Mouse (Mus musculus): Measurements from ENCODE around the gene Dqx1. TPM values are rescaled to one million over a fixed set of nuclear protein-coding genes. Genes with fewer than 3 reads are reported as not detected.
A peak's percentile ranks its signal among the peaks of the same experiment; 100 is the strongest.

Dqx1 gene
- polyA plus RNA-seq, 1 experiment: 48.6 TPM

DNA sequence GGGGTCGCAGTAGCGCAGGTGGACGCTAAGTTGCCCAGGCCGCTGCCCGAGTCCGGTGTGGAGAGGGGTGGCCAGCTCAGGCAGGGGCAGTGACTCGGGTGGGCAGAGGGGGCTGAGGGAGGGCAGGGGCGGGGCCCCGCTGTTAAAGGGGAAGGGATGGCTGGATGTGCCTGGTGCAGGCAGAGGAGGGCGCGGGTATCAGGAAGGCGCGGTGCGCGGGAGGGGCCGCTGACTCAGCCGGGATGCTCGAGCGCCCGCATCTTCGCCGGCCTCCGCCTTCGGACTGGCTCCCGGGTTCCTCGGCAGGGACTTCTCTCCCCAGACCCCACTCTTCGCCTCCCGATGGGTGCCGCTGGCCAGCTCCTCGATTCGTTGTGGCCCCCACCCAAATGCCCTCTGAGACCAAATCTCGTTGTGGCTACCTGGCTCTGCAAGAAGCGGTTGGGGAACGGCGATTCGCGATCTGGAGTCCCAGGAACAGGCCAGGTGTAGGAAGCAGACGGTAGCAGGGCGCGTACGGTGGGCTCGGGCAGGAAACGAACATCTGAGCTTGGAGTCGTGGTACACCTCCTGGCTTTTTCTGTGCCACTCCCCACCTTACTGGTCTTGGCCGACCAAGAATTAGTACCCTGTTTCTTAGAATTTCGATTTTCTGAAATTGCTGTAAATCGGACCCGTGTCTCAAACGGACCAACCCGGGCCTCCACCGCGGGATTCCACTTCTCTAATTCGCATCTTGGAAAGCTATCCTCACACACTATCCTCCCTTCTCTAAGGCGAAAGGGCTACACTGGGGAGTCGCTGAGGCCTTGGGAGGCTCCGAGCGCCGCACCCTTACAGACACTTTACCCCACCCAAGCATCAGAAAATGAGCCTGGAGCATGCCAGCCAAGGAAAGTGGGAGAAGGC, 12.9 kb downstream of the Dqx1 start:
- Histone ChIP-seq H3K36me3 (ENCODE audit: control insufficient read depth, insufficient read depth, low read length) (peaks cover 5% of the 10 kb centered on the region; the same call in 1 of the 2 replicates), H3K4me3 (ENCODE audit: low read depth, low read length) (peak overlapping the region; percentile 31; the same call in 1 of the 2 replicates), H3K4me1 (ENCODE audit: control insufficient read depth, insufficient read depth, insufficient read length, low read length) (peaks cover 22% of the 10 kb centered on the region), H3K27ac (ENCODE audit: insufficient read depth, low read depth, low read length) (no peak overlapping the region), H3K27me3 (ENCODE audit: control insufficient read depth, insufficient read depth, low read length) (peaks cover 56% of the 10 kb centered on the region)
- TF ChIP-seq CTCF (IDR thresholded peaks at IDR 0.05; ENCODE audit: extremely low read depth, insufficient read length, insufficient replicate concordance, low read depth, low read length) (no peak), POLR2A (IDR thresholded peaks at IDR 0.05; ENCODE audit: low read depth, low read length) (no peak)
- 2% methylated on average over 58 of the region's 58 CpGs for WGBS

DNA sequence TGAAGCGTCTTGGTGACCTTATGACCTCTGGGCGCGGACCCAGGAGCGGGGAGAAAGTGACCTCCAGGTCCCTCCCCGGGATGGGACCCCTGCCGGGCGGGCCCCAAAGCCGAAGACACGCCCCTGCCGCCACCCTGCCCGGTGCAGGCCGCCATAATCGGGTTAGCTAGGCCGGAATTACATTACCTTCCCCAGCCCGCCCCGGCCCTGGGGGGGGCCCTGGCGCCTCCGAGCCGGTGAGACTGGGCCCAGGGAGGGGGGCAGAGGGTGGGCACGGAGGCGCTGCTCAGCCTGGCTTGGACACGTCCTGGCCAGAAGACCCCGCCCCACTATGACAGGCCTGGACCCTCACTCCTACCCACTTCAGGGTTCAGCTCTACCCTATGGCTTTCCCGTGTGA, 13.6 kb downstream of the Dqx1 start:
- peaks cover 22% of the 10 kb centered on the region for H3K4me1 ChIP-seq (ENCODE audit: control insufficient read depth, insufficient read depth, insufficient read length, low read length)
- H3K36me3 ChIP-seq (ENCODE audit: control insufficient read depth, insufficient read depth, low read length): peaks cover 5% of the 10 kb centered on the region; the same call in 1 of the 2 replicates
- WGBS: 5% methylated on average over 23 of the region's 24 CpGs
- no peak for TF ChIP-seq POLR2A (IDR thresholded peaks at IDR 0.05; ENCODE audit: low read depth, low read length)
- no peak for TF ChIP-seq CTCF (IDR thresholded peaks at IDR 0.05; ENCODE audit: extremely low read depth, insufficient read length, insufficient replicate concordance, low read depth, low read length)
- peaks cover 55% of the 10 kb centered on the region for H3K27me3 ChIP-seq (ENCODE audit: control insufficient read depth, insufficient read depth, low read length)
- H3K4me3 ChIP-seq (ENCODE audit: low read depth, low read length): no peak overlapping the region
- no peak overlapping the region for H3K27ac ChIP-seq (ENCODE audit: insufficient read depth, low read depth, low read length)

DNA sequence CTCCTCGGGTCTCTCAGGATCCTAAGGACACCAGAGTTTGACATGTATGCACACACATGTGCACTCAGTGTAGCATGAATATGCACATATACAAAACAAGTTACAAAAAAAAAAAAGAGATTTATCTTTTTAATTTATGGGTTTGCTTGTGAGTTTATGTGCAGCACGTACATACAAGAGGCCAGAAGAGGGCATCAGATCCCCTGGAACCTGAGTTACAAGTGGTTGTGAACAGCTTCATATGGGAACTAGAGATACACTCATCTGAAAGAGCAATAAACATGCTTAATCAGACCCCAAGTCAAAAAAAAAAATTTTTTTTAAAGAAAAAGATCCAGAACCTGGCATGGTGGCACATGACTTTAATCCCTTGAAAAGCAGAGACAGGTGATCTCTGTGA, 17.3 kb downstream of the Dqx1 start:
- H3K4me1 ChIP-seq (ENCODE audit: control insufficient read depth, insufficient read depth, insufficient read length, low read length): peaks cover 8% of the 10 kb centered on the region
- TF ChIP-seq CTCF (IDR thresholded peaks at IDR 0.05; ENCODE audit: extremely low read depth, insufficient read length, insufficient replicate concordance, low read depth, low read length) (no peak), POLR2A (IDR thresholded peaks at IDR 0.05; ENCODE audit: low read depth, low read length) (no peak)
- H3K27me3 ChIP-seq (ENCODE audit: control insufficient read depth, insufficient read depth, low read length): peaks cover 29% of the 10 kb centered on the region
- no peak overlapping the region for H3K4me3 ChIP-seq (ENCODE audit: low read depth, low read length)
- no peak overlapping the region for H3K27ac ChIP-seq (ENCODE audit: insufficient read depth, low read depth, low read length)
- WGBS: 10% methylated on average over 2 of the region's 2 CpGs
- 0 out of 2 replicates have a peak, but pooled peaks cover under 1% of the 10 kb centered on the region for H3K36me3 ChIP-seq (ENCODE audit: control insufficient read depth, insufficient read depth, low read length)

DNA sequence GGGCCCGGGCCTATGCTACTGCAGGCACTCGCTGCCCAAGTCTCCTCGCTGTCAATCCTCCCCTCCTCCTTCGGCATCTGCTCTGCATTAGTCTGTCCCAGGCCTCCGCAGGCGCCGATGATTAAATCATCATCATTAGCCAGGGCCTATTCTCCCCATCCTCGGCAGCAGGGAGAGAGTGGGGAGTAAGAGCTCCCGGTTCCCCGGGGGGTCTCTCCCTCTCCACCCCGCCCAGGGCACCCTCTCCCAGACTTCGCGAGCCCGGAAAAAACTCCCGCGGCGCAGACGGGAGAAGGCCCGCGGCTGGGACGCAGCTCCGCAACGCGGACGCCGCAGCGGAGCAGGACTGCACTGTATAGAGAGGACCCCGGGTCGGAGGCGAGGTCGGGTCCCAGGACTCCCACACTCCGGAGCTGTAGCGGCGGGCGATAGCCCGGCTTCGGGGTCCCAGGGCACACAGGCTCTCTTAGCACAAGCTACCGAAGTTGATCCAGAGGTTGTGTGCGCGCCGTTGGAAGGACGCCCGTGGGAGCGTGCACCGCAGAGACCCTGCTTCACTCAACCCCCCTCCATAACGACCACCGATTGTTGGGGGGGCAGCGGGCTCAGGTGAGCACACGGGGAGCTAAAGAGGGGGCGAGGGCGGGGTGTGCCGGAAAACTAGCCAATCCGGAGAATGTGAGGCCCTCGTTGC, 20.1 kb downstream of the Dqx1 start, which contains the start of gene Pcgf1:
Gene Pcgf1 (plus strand): TSS at position 240 of the 694 bp plus-strand sequence.
- Histone ChIP-seq H3K27me3 (ENCODE audit: control insufficient read depth, insufficient read depth, low read length) (peaks cover 2% of the 10 kb centered on the region; the same call in 1 of the 2 replicates), H3K4me3 (ENCODE audit: low read depth, low read length) (peak within 1 kb of the TSS; percentile 67), H3K27ac (ENCODE audit: insufficient read depth, low read depth, low read length) (peak within 1 kb of the TSS; percentile 77), H3K36me3 (ENCODE audit: control insufficient read depth, insufficient read depth, low read length) (peaks cover 11% of the 10 kb centered on the region; the same call in 1 of the 2 replicates), H3K4me1 (ENCODE audit: control insufficient read depth, insufficient read depth, insufficient read length, low read length) (no peaks in the 10 kb centered on the region; the same call in 1 of the 2 replicates)
- WGBS: under 1% methylated on average over 54 of the region's 54 CpGs
- 0 out of 2 replicates have a peak, but pooled peaks have one; percentile 19 for TF ChIP-seq POLR2A (IDR thresholded peaks at IDR 0.05; ENCODE audit: low read depth, low read length)
- TF ChIP-seq CTCF (IDR thresholded peaks at IDR 0.05; ENCODE audit: extremely low read depth, insufficient read length, insufficient replicate concordance, low read depth, low read length): no peak

DNA sequence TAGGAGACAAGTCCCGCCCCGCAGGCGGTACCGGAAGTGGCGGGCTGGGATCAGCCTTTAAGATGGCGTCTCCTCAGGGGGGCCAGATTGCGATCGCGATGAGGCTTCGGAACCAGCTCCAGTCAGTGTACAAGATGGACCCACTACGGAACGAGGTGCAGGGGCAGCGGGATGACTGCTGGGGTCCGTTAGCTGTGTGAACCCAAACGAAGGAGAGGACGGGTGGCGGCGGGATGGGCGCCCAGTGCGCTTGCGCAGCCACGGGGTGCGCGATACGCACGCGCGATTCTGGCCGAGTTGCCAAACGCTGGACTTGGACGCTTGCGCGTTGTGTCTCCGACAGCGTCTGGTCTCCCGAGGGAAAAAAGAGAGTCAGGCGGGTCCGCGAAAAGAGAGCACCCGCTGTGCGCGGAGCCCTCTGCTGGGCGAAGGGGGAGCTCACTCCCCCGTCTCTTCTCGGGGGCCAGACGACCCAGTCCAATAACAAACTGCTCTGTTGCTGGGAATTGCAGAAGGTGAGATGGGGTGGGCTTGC, 20.7 kb downstream of the Dqx1 start:
- Histone ChIP-seq H3K4me1 (ENCODE audit: control insufficient read depth, insufficient read depth, insufficient read length, low read length) (no peaks in the 10 kb centered on the region; the same call in 1 of the 2 replicates), H3K27ac (ENCODE audit: insufficient read depth, low read depth, low read length) (peak overlapping the region; percentile 77), H3K4me3 (ENCODE audit: low read depth, low read length) (peak overlapping the region; percentile 67), H3K36me3 (ENCODE audit: control insufficient read depth, insufficient read depth, low read length) (peaks cover 11% of the 10 kb centered on the region; the same call in 1 of the 2 replicates), H3K27me3 (ENCODE audit: control insufficient read depth, insufficient read depth, low read length) (no peaks in the 10 kb centered on the region)
- TF ChIP-seq POLR2A (IDR thresholded peaks at IDR 0.05; ENCODE audit: low read depth, low read length) (no peak), CTCF (IDR thresholded peaks at IDR 0.05; ENCODE audit: extremely low read depth, insufficient read length, insufficient replicate concordance, low read depth, low read length) (peak; percentile 48; the same call in 1 of the 2 replicates)
- under 1% methylated on average over 46 of the region's 46 CpGs for WGBS

DNA sequence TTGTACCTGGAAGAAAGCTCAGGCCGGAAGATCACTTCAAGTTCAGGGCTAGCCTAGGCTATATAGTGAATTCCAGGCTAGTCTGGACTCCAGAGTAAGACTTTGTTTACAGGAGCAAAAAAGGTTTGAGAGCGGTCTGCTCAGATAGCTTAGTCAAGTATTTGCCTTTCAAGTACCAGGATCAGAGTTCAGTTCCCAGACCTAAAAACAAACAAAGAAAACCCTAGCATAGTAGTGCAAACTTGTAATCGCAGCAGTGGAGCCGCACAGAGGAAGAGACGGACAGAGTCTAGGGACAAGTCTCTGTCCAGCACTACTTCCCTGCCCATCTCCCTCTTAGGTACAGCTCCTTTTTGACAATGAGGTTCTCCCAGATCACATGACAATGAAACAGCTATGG, 22.6 kb downstream of the Dqx1 start:
- 93% methylated on average over 5 of the region's 5 CpGs for WGBS
- peaks cover 11% of the 10 kb centered on the region; the same call in 1 of the 2 replicates for H3K36me3 ChIP-seq (ENCODE audit: control insufficient read depth, insufficient read depth, low read length)
- no peak for TF ChIP-seq POLR2A (IDR thresholded peaks at IDR 0.05; ENCODE audit: low read depth, low read length)
- TF ChIP-seq CTCF (IDR thresholded peaks at IDR 0.05; ENCODE audit: extremely low read depth, insufficient read length, insufficient replicate concordance, low read depth, low read length): no peak
- no peak overlapping the region for H3K4me3 ChIP-seq (ENCODE audit: low read depth, low read length)
- no peak overlapping the region for H3K27ac ChIP-seq (ENCODE audit: insufficient read depth, low read depth, low read length)
- H3K27me3 ChIP-seq (ENCODE audit: control insufficient read depth, insufficient read depth, low read length): peaks cover 5% of the 10 kb centered on the region; the same call in 1 of the 2 replicates
- H3K4me1 ChIP-seq (ENCODE audit: control insufficient read depth, insufficient read depth, insufficient read length, low read length): no peaks in the 10 kb centered on the region; the same call in 1 of the 2 replicates

Data from small intestine, adult 2 months (tissue).